Mouse (Mus musculus) lung, postnatal 4 days (tissue): ENCODE measurements around the gene Mapkap1.
"Not testable (repeated sequence)": the region's sequence is repeated elsewhere in the genome, so short reads cannot be mapped to it uniquely, and the experiment has no call there.

Experiments
- DNase-seq, 2 experiments: peaks; one replicate each; pipeline ENCODE4 v3.0.0; 2021

Mapkap1 gene

DNA sequence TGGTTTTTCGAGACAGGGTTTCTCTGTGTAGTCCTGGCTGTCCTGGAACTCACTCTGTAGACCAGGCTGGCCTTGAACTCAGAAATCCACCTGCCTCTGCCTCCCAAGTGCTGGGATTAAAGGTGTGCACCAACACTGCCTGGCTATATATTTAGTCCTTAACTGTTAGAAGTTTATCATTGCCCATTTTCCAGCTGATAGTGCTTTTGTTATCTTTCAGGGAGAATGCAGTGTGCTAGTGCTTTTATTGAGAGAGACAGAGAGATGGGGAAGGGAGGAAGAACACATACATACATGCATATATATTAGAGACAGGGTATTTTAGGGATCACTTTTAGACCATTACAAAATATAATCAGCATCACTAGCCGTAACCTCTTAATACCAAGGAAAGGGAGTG is 26.3 kb downstream of the Mapkap1 start:
- DNase-seq = not testable (repeated sequence)

- no peak for DNase-seq
Observed at GRCm38 (mm10) chr2:34436321-34436720, 29.8 kb downstream of the Mapkap1 start.

- DNase-seq = no peak
Observed at GRCm38 (mm10) chr2:34448756-34449155, 42.2 kb downstream of the Mapkap1 start.

- DNase-seq = no peak
Observed at GRCm38 (mm10) chr2:34462490-34462889, 55.9 kb downstream of the Mapkap1 start.

DNA sequence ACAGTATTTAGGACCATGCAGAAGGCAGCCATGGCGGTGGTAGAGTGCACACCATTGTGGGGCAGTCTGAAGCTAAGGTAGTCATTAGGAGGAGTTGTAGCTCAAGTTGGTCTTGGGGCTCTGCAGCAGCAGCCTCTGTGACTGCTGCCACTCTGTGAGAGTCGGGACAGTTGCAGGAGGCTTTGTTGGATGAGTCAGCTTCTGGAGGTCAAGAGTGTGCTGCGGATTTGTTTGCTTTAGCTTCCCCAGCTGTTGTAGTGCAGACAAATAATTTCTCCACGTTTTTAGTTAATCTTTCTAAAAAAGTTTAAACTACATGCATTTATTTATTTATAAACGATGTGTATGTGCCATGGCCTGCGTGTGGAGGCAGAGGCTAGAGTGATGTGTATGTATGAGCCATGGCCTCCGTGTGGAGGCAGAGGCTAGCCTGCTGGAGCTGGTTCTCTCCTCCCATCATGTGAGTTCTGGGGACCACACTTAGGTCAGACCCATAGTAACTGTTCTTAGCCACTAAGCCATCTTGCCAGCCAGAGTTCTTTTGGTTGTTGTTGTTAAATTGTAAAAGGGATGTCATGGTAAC is 62.1 kb downstream of the Mapkap1 start:
- DNase-seq = no peak

DNA sequence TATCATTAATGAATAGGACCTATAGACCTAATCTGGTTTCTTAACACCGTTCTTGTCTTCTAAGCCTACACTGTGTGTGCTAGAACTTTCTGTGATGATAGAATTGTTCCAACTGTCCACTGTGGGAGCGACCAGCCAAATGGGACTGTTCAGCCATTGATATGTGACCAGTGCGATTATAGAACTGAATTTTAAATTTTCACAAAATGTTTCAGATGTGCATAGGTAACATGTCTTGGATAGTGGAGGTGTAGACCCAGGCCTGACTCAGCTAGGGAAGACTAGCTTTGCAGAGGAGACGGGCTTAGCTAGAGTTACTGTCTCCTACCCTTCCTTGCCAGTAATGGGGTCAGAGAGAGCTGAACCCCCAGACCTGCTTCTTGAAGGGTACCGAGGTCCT is 62.8 kb downstream of the Mapkap1 start:
- no peak for DNase-seq

- DNase-seq = no peak
Observed at GRCm38 (mm10) chr2:34473775-34474174, 67.2 kb downstream of the Mapkap1 start.

- DNase-seq = no peak
Observed at GRCm38 (mm10) chr2:34481401-34481800, 74.8 kb downstream of the Mapkap1 start.

GRCm38 (mm10) chr2:34482102-34482501 is 75.5 kb downstream of the Mapkap1 start:
- no peak for DNase-seq

GRCm38 (mm10) chr2:34482531-34482930 is 76.0 kb downstream of the Mapkap1 start:
- DNase-seq = no peak

- no peak for DNase-seq
Observed at GRCm38 (mm10) chr2:34487281-34487680, 80.7 kb downstream of the Mapkap1 start.

DNA sequence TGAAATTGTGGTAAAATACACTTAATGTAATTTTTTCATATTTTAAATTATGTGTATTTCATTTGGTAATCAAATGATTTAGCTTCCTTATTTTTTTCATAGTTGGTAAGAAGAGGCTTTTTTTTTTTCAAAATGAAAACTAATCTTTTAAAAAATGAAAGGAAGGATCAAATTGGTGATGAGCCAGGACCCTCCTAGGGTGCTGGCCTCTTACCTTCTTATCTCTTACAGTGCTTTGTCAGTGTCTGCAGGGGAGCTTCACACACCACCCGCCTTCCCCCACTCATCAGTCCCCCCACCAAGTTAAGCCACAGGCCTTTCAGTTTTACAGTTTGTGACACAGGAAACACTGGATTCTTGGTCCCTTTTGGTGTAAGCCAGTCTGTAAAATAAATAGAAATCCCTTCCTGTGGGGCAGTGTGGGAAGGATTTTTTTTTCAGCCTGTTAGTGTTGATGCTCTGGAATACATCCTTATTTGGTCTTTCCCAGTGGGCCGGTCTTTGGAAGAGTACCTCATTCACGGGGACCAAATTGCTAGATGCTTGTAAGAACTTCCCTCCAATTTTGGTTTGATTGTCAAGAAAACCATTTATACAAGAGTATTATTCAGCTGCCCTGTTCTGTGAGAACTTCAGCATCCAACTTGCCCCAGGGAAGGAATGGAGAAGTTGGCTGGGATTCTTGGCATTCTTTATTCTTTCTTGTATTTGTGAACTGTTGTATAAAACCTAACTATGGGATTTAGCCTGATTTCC is 97.6 kb downstream of the Mapkap1 start:
- DNase-seq = no peak

DNA sequence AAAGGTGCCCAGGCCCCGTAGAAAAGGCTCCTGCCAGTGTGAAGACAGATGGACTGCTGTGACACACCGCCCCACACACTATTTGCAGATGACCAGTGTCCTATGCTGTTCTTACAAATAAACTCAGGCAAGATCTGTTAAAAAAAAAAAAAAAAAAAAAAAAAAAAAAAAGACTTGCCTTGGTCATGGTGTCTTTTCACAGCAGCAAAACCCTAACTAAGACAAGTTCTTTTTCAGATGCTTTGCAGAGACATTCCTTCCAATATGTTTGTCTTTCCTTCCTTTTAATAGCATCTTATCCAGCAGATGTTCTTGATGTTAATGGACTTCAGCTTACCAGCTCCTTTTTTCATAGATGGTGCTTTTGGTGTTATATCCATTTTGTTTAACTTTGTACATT is 99.6 kb downstream of the Mapkap1 start:
- not testable (repeated sequence) for DNase-seq

- no peak for DNase-seq
Observed at GRCm38 (mm10) chr2:34509856-34510255, 103.3 kb downstream of the Mapkap1 start.

- DNase-seq = no peak
Observed at GRCm38 (mm10) chr2:34515263-34515662, 108.7 kb downstream of the Mapkap1 start.

- DNase-seq = no peak
Observed at GRCm38 (mm10) chr2:34518083-34518482, 111.5 kb downstream of the Mapkap1 start.

- no peak for DNase-seq
Observed at GRCm38 (mm10) chr2:34518526-34518925, 112.0 kb downstream of the Mapkap1 start.

GRCm38 (mm10) chr2:34519525-34519924 is 113.0 kb downstream of the Mapkap1 start:
- DNase-seq = peak in 1 of 2 experiments; percentile 61

DNA sequence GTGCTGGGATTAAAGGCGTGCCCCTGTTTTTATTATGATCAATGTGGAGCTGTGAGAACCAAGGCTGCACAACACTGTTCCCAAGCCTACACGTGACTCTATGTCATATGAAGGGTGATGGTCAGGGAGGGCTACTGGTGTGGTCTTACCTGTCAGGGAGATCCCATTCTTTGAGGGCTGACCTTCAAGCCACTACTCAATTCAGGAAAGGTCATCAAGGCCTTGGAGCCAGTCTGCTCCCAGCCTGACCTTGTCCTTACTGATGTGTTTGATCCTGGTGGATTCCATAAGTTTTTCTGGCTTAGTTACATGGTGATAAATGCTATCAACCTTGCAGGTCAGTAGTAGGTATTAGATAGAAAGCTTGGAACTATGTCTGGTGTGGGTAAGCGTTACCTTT is 114.8 kb downstream of the Mapkap1 start:
- DNase-seq = no peak

GRCm38 (mm10) chr2:34526527-34527371 is 120.2 kb downstream of the Mapkap1 start:
- peak; percentile 45 to 67 for DNase-seq

- DNase-seq = no peak
Observed at GRCm38 (mm10) chr2:34528491-34528890, 121.9 kb downstream of the Mapkap1 start.

- peak in 1 of 2 experiments; percentile 33 for DNase-seq
Observed at GRCm38 (mm10) chr2:34530042-34530441, 123.5 kb downstream of the Mapkap1 start.

DNA sequence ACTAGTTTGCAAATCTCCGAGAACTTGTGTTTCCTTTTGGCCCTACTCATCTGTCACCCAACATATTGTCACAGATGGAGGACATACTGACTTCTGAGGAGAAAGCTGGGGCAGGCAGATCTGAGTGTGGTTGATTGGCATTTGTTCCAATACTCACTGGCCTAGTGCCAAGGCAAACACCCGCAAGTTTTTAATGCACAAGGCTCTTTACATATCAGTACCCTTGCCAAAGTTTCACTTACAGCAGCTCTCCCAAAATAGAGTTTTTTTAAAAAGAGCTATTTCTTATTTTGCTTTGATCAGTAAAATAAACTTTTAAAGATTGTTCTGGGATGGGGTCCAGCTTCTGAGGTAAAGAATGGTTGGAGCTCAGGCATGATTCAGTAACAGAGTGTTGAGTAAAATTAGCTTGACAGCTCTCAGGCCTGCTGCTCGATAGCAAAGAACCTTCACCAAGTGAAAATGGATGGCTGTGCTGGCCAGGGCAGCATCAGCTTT is 125.3 kb downstream of the Mapkap1 start:
- DNase-seq = peak; percentile 65 to 77
